ENCODE assay signal across 9 mouse cellular contexts in the genomic region with DNA sequence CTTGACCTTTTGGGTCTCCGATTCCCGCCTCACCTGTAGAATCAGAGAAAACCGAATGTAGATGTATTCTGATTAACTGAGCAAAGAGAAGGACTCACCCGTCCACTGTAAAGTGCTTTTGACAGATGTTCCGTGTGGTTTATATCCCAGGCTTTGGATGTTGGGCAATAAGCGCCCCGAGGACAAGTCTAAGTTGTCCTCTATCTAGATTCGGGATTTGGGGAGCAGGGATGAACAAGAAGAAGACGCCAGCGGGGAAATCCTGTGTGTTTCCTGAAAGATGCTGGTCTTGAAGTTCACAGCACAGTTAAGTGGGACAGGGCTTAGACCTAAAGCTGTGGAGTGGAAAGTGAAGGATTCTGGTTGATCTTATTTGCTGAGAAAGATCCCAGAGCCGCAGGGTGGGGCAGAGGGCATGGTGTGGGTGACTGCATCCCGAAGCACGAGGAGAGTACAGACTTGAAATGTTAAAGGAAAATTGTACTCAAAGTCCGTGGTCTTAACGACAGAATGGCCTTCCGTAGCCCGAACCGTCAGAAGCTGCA. TPM values are rescaled to one million over a fixed set of nuclear protein-coding genes. Genes with fewer than 3 reads are reported as not detected.
DNase-seq lines count a peak whose midpoint lies in the region; ATAC-seq and TF ChIP-seq lines count a peak whose summit lies in the region.
"Had no signal": no experiment of that assay in that cellular context is flagged by ENCODE, and none has a peak within 500 bp of the region (broad histone marks: within the 10 kb centered on the region; RNA-seq: fewer than 3 reads in every experiment).

No protein-coding gene starts in this region.

- peak overlapping the region; percentile 86 for H3ac ChIP-seq in myocyte (ENCODE audit: control insufficient read depth, insufficient read length)

- no peak for TF ChIP-seq POLR2A in kidney, adult 2 months (IDR thresholded peaks at IDR 0.05; ENCODE audit: low read depth, low read length)
- no peak for TF ChIP-seq POLR2A in myocyte (IDR thresholded peaks at IDR 0.05; ENCODE audit: insufficient read length, low read depth)

- TF ChIP-seq CTCF in kidney, adult 2 months (conservative IDR thresholded peaks at IDR 0.05; ENCODE audit: insufficient read depth, insufficient read length, low read depth, low read length), result no peak

- WGBS in kidney, adult 2 months, result 7% methylated on average over 18 of the region's 18 CpGs
- 3% methylated on average over 18 of the region's 18 CpGs for WGBS in embryonic facial prominence, embryonic 10.5 days
- WGBS in hindbrain, embryonic 14.5 days, result 3% methylated on average over 18 of the region's 18 CpGs

- peaks cover 26% of the 10 kb centered on the region for H3K79me2 ChIP-seq in myocyte (ENCODE audit: control insufficient read depth, insufficient read depth)

- H3K27ac ChIP-seq in kidney, adult 2 months (ENCODE audit: insufficient read depth, low read depth, low read length), result no peak overlapping the region
- no peak overlapping the region for H3K27ac ChIP-seq in embryonic facial prominence, embryonic 10.5 days (replicated peaks)
- H3K27ac ChIP-seq in hindbrain, embryonic 14.5 days, result no peak overlapping the region
- H3K27ac ChIP-seq: macrophage had no signal

- H3K36me3 ChIP-seq in kidney, adult 2 months (ENCODE audit: control insufficient read depth, insufficient read depth, low read length), result no peaks in the 10 kb centered on the region
- no peaks in the 10 kb centered on the region for H3K36me3 ChIP-seq in embryonic facial prominence, embryonic 10.5 days (replicated peaks)
- H3K36me3 ChIP-seq in hindbrain, embryonic 14.5 days (replicated peaks; ENCODE audit: control insufficient read depth, insufficient read depth), result no peaks in the 10 kb centered on the region
- no peaks in the 10 kb centered on the region for H3K36me3 ChIP-seq in myocyte (ENCODE audit: control insufficient read depth, insufficient read depth)

- ATAC-seq in hindbrain, embryonic 14.5 days (ENCODE audit: low FRiP score), result no peak

- no peak for DNase-seq in kidney, adult 2 months
- no peak for DNase-seq in kidney, adult 9 months
- no peak for DNase-seq in embryonic facial prominence, embryonic 10.5 days (ENCODE audit: low spot score)
- DNase-seq in hindbrain, embryonic 14.5 days (ENCODE audit: low spot score), result no peak
- no peak for DNase-seq in right cerebral cortex, adult 2 months (ENCODE audit: low spot score in 2 of 2)
- no peak for DNase-seq in ovary, postnatal 14 days (ENCODE audit: low spot score)
- DNase-seq in layer of hippocampus, postnatal 25 days (ENCODE audit: extremely low spot score in 1 of 2, low spot score in 1 of 2), result no peak

- no peaks in the 10 kb centered on the region for H3K27me3 ChIP-seq in kidney, adult 2 months (replicated peaks; ENCODE audit: control insufficient read depth, insufficient read depth, low read length)
- H3K27me3 ChIP-seq in embryonic facial prominence, embryonic 10.5 days (replicated peaks; ENCODE audit: low read depth, poor library complexity, severe bottlenecking), result peaks cover 57% of the 10 kb centered on the region
- no peaks in the 10 kb centered on the region for H3K27me3 ChIP-seq in hindbrain, embryonic 14.5 days (ENCODE audit: control insufficient read depth, insufficient read depth, low read length)
- H3K27me3 ChIP-seq in myocyte (ENCODE audit: control insufficient read depth, insufficient read depth, insufficient read length), result no peaks in the 10 kb centered on the region

- peak overlapping the region; percentile 95 for H3K4me3 ChIP-seq in kidney, adult 2 months (ENCODE audit: insufficient read depth, low read depth, low read length)
- peak overlapping the region; percentile 86 for H3K4me3 ChIP-seq in embryonic facial prominence, embryonic 10.5 days
- peak overlapping the region; percentile 98 for H3K4me3 ChIP-seq in hindbrain, embryonic 14.5 days (replicated peaks; ENCODE audit: low read length)
- peak overlapping the region; percentile 67 for H3K4me3 ChIP-seq in myocyte

- H3K9me3 ChIP-seq in embryonic facial prominence, embryonic 10.5 days, result no peaks in the 10 kb centered on the region
- no peaks in the 10 kb centered on the region for H3K9me3 ChIP-seq in hindbrain, embryonic 14.5 days (ENCODE audit: control insufficient read depth, low read length)

- H3K4me1 ChIP-seq in kidney, adult 2 months (ENCODE audit: control insufficient read depth, insufficient read depth, low read length), result no peaks in the 10 kb centered on the region
- H3K4me1 ChIP-seq in embryonic facial prominence, embryonic 10.5 days, result peaks cover 58% of the 10 kb centered on the region
- peaks cover 33% of the 10 kb centered on the region for H3K4me1 ChIP-seq in hindbrain, embryonic 14.5 days (replicated peaks; ENCODE audit: control insufficient read depth, insufficient read depth, low read length)

- peak overlapping the region; percentile 99 for H3K9ac ChIP-seq in hindbrain, embryonic 14.5 days

- H3K4me2 ChIP-seq in hindbrain, embryonic 14.5 days (replicated peaks), result peak overlapping the region; percentile 84
- H3K4me2 ChIP-seq in myocyte (ENCODE audit: low read depth), result peak overlapping the region; percentile 79

TF ChIP-seq in myocyte, 11 proteins besides CTCF, POLR2A, EP300 and RAD21:
- no peak for TF ChIP-seq REST (IDR thresholded peaks at IDR 0.05; ENCODE audit: insufficient read depth, insufficient read length)
- no peak for TF ChIP-seq CEBPB (IDR thresholded peaks at IDR 0.05; ENCODE audit: insufficient read depth, poor library complexity, severe bottlenecking)
- TF ChIP-seq SRF (IDR thresholded peaks at IDR 0.05; ENCODE audit: control insufficient read depth, insufficient read length, low read depth), result no peak
- TF ChIP-seq TCF12 (IDR thresholded peaks at IDR 0.05; ENCODE audit: insufficient read depth, poor library complexity, severe bottlenecking), result no peak
- no peak for TF ChIP-seq USF1 (IDR thresholded peaks at IDR 0.05; ENCODE audit: low read depth)
- no peak for TF ChIP-seq MYOD1 (IDR thresholded peaks at IDR 0.05; ENCODE audit: control insufficient read depth in 1 of 3, insufficient read length in 2 of 3, low read depth in 2 of 3)
- no peak for TF ChIP-seq POLR2AphosphoS2 (IDR thresholded peaks at IDR 0.05; ENCODE audit: insufficient read length, low read depth)
- TF ChIP-seq MAX (IDR thresholded peaks at IDR 0.05; ENCODE audit: low read depth), result no peak
- TF ChIP-seq TCF3 (IDR thresholded peaks at IDR 0.05; ENCODE audit: insufficient read length, low read depth), result no peak
- TF ChIP-seq E2F4 (IDR thresholded peaks at IDR 0.05; ENCODE audit: insufficient read depth), result no peak
- TF ChIP-seq MYOG (IDR thresholded peaks at IDR 0.05; ENCODE audit: control insufficient read depth in 1 of 3, insufficient read depth in 1 of 3, insufficient read length in 2 of 3, low read depth in 2 of 3), result no peak

RNA-seq across cellular contexts. Expression of gene Mtcl1, which starts 1.0 kb away (rescaled TPM):
- polyA plus RNA-seq in kidney, adult 2 months (2012; rRNA removed), result 3.5 and 4.4 TPM in 2 replicates
- 13.2 and 22.3 TPM in 2 replicates for polyA plus RNA-seq in embryonic facial prominence, embryonic 10.5 days (2016; fragmentation: Nextera tagmentation; extraction: Ambion mirVana)
- polyA plus RNA-seq in hindbrain, embryonic 14.5 days (2014; fragmentation: Nextera tagmentation; extraction: Ambion mirVana), result 35.1 and 37.9 TPM in 2 replicates
- polyA plus RNA-seq in myocyte (2012; fragmentation: generic; extraction: Trizol), result 18.3 TPM
- 10 to 100 TPM; 30.7 to 37.8 TPM for total RNA-seq in layer of hippocampus, postnatal 25 days (2021)
- polyA plus RNA-seq: macrophage had no signal
